Mouse (Mus musculus): Measurements from ENCODE around the gene Tufm. TPM values are rescaled to one million over a fixed set of nuclear protein-coding genes. Genes with fewer than 3 reads are reported as not detected.

Tufm gene
- polyA plus RNA-seq, 1 experiment from 2014 or later = 138 TPM

DNA sequence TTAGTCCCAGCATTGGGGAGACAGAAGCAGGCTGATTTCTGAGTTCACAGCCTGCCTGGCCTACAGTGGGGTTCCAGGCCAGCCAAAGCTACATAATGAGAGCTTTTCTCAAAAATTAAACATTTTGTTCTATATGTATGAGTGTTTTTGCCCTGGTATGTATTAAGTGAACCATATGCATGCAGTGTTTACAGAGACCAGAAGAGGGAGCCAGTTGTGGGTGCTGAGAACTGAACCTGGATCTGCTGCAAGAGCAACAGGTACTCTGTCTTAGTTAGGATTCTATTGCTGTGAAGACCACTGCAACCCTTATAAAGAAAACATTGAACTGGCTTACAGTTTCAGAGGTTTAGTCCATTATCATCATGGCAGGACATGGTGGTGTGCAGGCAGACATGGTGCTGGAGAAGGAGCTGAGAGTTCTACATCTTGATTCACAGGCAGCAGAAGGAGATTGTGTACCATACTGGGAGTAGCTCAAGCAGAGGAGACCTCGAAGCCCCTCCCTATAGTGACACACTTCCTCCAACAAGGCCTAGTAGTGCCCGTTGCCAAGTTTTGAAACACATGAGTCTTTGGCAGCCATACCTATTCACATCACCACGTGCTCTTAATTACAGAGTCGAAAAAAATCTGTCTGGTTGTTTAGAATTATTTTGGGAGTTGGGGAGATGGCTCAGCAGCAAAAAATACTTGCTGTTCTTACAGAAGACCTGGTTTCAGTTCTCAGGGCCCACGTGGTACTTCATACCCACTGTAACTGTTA, 50.8 kb downstream of the Tufm start:
- no peak for DNase-seq (ENCODE audit: low spot score)
- WGBS = 80% methylated on average over 5 of the region's 5 CpGs

More for the DNA sequence above, 50.8 kb downstream of the Tufm start:
- Histone ChIP-seq H3K27me3 (ENCODE audit: control insufficient read depth, insufficient read depth, low read length) (peaks cover 6% of the 10 kb centered on the region; the same call in 1 of the 2 replicates), H3K9me3 (ENCODE audit: control insufficient read depth, low read length) (no peaks in the 10 kb centered on the region), H3K27ac (ENCODE audit: low read depth, low read length) (no peak overlapping the region), H3K4me2 (ENCODE audit: low read depth, low read length, severe bottlenecking) (no peak overlapping the region), H3K9ac (ENCODE audit: low read length) (no peak overlapping the region), H3K36me3 (ENCODE audit: control insufficient read depth, insufficient read depth, low read length) (no peaks in the 10 kb centered on the region), H3K4me1 (replicated peaks; ENCODE audit: control insufficient read depth, insufficient read depth, low read length) (no peaks in the 10 kb centered on the region), H3K4me3 (ENCODE audit: low read depth, low read length) (no peak overlapping the region)
- ATAC-seq (replicated peaks; ENCODE audit: low FRiP score) = no peak

Other genes with a start within 250 kb of the Tufm start
- 194 and 214 TPM in 2 replicates for gene Sbk1, start 214.7 kb upstream of the Tufm start, polyA plus RNA-seq (2014; fragmentation: Nextera tagmentation; extraction: Ambion mirVana)
- 2.2 and 2.5 TPM in 2 replicates for gene Lat, start 117.8 kb upstream of the Tufm start, polyA plus RNA-seq (2014; fragmentation: Nextera tagmentation; extraction: Ambion mirVana)
- 52.4 and 53.9 TPM in 2 replicates for gene Spns1, start 109.9 kb upstream of the Tufm start, polyA plus RNA-seq (2014; fragmentation: Nextera tagmentation; extraction: Ambion mirVana)
- 3.6 and 4.5 TPM in 2 replicates for gene Nfatc2ip, start 90.6 kb upstream of the Tufm start, polyA plus RNA-seq (2014; fragmentation: Nextera tagmentation; extraction: Ambion mirVana)
- gene Cd19, start 72.5 kb upstream of the Tufm start, polyA plus RNA-seq (2014; fragmentation: Nextera tagmentation; extraction: Ambion mirVana) = not detected in 2 replicates
- 23.4 and 24.8 TPM in 2 replicates for gene Rabep2, start 58.6 kb upstream of the Tufm start, polyA plus RNA-seq (2014; fragmentation: Nextera tagmentation; extraction: Ambion mirVana)
- not detected in 2 replicates for gene Atp2a1, start 24.3 kb upstream of the Tufm start, polyA plus RNA-seq (2014; fragmentation: Nextera tagmentation; extraction: Ambion mirVana)
- gene Sh2b1, start 11.9 kb upstream of the Tufm start, polyA plus RNA-seq (2014; fragmentation: Nextera tagmentation; extraction: Ambion mirVana) = 53.5 and 55.6 TPM in 2 replicates
- gene Atxn2l, start 16.1 kb downstream of the Tufm start, polyA plus RNA-seq (2014; fragmentation: Nextera tagmentation; extraction: Ambion mirVana) = 81.4 and 81.8 TPM in 2 replicates
- gene Eif3c, start 79.0 kb downstream of the Tufm start, polyA plus RNA-seq (2014; fragmentation: Nextera tagmentation; extraction: Ambion mirVana) = 175 and 184 TPM in 2 replicates
- 0.69 and 0.77 TPM in 2 replicates for gene Apobr, start 97.6 kb downstream of the Tufm start, polyA plus RNA-seq (2014; fragmentation: Nextera tagmentation; extraction: Ambion mirVana)
- gene Cln3, start 98.5 kb downstream of the Tufm start, polyA plus RNA-seq (2014; fragmentation: Nextera tagmentation; extraction: Ambion mirVana) = 22.8 and 23.0 TPM in 2 replicates
- gene Il27, start 107.6 kb downstream of the Tufm start, polyA plus RNA-seq (2014; fragmentation: Nextera tagmentation; extraction: Ambion mirVana) = not detected in 2 replicates
- 1.6 and 3.2 TPM in 2 replicates for gene Nupr1, start 143.5 kb downstream of the Tufm start, polyA plus RNA-seq (2014; fragmentation: Nextera tagmentation; extraction: Ambion mirVana)
- gene Sgf29, start 161.9 kb downstream of the Tufm start, polyA plus RNA-seq (2014; fragmentation: Nextera tagmentation; extraction: Ambion mirVana) = 53.6 and 72.3 TPM in 2 replicates
- gene Sult1a1, start 189.1 kb downstream of the Tufm start, polyA plus RNA-seq (2014; fragmentation: Nextera tagmentation; extraction: Ambion mirVana) = 0.21 and 0.52 TPM in 2 replicates
- gene Bola2, start 208.0 kb downstream of the Tufm start, polyA plus RNA-seq (2014; fragmentation: Nextera tagmentation; extraction: Ambion mirVana) = 162 and 167 TPM in 2 replicates
- gene Slx1b, start 208.4 kb downstream of the Tufm start, polyA plus RNA-seq (2014; fragmentation: Nextera tagmentation; extraction: Ambion mirVana) = 11.2 and 13.1 TPM in 2 replicates
- gene Coro1a, start 220.4 kb downstream of the Tufm start, polyA plus RNA-seq (2014; fragmentation: Nextera tagmentation; extraction: Ambion mirVana) = 39.0 and 45.8 TPM in 2 replicates

Data from forebrain, embryonic 11.5 days (tissue).